Mouse (Mus musculus): ENCODE measurements at regions not wholly inside any gene's neighbourhood (a gene's known extent, or its start where the extent isn't known, plus 50 kb on each side); places are given as distances from the start of the nearest gene placed in this dataset.

DNA sequence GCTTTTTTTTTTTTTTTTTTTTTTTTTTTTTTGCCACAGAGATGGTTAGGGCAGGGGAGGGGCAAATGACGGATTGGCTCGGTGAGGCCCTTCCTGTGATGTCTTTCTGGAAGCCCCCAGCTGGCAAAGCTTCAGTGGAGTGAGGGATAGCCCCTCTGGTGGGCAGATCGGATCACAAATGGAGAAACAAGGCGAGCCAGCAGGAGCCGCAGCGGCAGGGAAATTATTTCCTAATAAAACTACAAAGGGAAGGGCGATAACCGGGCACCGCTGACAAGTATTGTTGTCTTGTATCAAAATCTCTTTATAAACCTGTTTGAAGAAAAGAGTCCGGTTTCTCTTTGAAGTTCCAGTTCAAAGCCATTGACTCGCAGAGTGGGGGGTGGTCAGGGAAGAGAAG is 424.5 kb downstream of the Cd83 start:
- DNase-seq: no peak

DNA sequence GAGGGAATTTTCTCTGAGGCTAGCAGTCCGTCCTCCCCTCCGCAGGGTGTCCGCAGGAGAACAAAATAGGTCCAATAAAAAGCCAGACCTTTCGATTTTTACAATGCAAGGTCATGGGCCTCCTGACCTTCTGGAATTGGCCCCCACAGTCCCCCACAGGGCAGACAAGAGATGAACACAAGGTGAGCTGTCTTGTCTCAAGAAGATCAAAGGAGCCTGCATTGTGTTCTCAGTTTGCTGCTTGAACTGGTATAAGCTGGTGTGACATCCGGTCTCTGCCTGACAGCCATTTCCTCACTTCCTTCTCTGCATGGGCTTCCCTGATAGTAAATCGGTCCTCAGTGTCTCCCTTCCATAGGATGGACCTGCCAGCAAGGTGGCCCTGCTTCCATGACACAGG is 425.5 kb downstream of the Cd83 start:
- no peak for DNase-seq

DNA sequence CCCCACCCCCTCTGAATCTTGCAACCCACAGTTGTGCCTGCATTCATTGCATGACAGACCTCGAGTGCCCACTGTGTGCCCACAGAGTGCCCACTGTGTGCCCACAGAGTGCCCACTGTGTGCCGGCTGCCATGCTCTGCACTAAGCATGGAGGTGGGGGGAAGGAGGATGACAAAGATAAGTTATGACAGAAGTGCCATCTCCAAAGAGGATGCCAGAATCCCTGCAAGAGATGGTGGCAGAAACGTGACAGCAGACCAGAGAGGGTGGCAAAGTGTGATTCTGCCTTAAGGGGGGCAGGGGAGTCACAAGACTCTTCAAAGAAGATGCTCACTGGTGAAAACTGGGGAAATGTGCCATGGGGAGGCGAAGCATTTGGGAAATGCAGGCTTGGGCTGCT is 427.8 kb downstream of the Cd83 start:
- DNase-seq: no peak

DNA sequence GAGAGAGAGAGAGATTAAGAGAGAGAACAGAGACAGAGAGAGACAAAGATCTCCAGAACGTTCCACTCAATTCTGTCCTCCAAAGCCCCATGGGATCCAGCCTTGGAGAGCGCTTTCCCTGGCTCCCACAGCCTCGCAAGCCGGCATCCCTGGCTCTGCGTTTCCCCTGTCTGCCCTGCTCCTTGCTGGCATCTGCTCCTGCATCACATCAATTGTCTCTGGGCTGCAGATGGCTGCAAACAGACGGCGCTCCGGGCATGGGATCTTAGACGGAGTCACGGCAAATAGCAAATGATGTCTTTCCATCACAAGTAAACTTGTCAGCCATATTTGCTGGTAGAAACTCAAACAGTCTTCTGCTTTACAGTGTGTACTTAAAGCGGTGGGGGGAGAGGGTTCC is 428.4 kb downstream of the Cd83 start:
- no peak for DNase-seq

DNA sequence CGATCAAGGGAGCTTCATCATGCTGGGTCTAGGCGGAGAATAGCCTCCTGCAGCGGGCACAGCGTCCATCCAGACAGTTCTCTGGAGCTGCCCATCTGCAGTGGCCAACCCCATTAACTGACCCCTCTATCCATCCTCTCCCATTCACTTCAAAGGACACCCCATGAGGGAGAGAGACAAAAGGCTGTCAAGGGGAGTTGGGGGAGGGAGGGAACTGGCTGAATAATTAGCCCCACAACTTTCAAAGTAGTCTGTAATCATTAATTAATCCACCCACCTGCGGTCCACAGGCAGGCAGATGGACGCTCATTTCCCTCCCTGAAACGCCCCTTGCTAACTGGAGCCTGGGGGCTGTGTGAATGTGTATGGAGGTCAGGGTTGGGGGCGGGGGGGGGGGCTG is 433.7 kb downstream of the Cd83 start:
- DNase-seq: no peak

DNA sequence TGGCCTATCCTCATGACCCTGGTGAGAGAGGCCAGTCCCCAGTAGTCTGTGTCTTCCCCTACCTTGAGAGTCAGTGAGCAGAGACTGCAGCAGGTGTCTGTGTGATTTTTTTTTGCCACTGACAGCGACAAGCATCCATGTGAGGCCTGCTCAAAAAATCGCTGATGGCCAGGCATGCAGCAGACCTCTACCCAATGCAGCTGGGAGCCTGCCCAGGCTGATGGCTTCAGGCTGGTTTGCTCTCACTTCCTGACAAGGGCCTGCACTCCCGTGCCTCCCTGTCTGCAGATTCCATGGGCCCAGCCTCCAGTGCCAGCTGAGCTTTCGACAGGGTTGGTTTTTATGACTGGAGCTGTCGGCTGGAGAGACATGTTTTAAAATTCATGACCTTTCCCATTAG is 437.1 kb downstream of the Cd83 start:
- DNase-seq: no peak

DNA sequence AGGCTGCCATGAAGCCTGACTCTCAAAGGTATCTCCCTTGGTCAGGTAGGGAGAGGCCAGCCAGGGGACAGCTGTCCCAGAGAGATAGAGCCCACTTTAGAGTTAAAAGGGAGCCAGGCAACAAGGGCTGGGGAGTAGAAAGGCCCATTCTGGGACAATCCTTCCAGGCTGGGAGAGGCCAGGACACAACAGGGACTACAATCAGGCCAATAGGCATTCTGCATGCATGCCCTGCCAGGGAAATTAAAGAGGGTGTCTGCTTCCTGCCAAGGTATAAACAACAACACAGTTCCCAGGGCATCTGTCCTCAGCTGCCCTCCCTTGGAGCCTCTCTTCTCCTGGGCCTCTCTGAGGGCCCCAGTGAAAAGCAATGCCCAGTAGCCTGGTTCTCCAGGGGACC is 437.8 kb downstream of the Cd83 start:
- DNase-seq: peak; percentile 34

DNA sequence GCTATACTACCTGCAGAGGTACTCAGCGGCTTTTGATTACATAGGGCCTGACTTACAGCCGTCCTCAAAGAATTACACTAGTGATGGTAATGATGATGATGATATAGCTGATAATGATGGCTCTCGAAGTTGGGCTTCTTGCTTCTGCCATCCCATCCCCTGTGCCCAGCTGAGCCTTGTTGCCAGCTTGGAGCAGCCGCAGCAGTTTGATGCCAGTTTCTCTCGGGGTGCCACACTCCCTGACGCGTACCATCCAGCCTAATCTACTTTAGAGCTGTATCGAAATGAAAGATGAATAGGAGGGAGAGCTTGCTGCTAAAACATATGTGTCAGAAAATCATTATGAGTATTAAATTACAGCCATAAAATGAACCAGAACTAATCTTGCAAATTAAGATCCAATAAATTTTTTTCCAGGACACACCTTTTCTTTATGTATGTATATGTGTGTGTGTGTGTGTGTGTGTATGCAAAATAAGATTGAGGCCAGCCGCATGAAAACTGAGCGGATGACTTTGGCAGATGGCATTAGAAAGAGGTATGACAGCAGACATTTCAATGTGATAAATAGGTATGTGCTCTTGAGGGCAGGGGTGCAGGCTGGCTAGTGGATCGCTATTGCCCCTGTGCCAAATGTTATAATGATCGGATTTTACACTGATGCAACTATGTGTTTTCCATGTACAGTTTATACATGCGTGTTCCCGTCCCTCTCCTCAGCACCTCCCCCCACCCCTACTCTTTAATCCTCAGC is 443.3 kb downstream of the Cd83 start:
- DNase-seq: no peak

DNA sequence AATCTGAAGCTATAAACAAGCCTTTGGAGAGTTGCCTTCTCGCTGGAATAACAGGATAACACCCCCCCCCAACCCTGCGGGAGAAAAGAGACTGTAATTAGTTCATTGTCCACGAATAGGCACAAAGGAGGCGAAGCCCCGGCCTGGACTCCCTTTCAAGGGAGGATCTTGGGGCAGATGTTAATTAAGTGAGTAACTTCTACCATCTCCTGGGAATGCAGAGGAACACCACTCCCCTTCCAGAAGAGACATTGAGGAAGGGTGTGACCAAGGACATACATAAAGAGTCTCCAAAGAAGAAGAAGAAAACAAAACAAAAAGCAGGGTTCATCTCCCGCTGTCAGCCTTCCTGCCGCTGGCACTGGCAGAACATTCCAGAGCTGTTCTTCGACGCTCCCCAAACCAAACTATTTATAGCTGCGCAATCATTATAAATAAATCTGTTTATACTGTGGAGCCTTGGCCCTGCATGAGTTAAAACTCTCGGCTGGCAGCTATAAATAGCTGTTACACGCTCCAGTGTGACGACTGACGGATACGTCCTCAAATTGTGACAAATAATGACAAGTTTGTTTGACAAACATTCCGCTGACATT is 444.1 kb downstream of the Cd83 start:
- DNase-seq: peak; percentile 37

DNA sequence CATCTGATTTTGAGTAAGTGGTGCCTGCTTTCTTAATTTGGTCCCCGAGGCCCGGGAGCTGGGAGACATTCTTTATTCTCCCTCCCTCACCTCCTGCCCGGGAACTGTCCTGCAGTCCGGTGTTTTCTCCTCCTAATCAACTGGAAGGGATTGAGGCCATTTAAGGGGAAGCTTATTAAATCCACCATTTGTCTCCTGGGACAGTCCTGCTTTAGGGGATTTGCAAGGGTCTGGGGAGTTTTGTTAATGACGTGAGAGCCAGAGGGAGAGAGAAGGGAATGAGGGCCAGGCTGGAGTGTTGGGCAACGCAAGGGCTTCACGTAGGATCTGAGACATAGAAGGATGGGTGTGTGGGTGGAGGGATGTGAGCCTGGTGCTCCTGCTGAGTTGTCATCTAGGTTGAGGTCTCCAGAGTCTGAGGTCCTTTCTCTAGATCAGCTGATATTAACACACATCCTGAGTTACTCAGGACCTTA is 444.6 kb downstream of the Cd83 start:
- peak; percentile 25 for DNase-seq

DNA sequence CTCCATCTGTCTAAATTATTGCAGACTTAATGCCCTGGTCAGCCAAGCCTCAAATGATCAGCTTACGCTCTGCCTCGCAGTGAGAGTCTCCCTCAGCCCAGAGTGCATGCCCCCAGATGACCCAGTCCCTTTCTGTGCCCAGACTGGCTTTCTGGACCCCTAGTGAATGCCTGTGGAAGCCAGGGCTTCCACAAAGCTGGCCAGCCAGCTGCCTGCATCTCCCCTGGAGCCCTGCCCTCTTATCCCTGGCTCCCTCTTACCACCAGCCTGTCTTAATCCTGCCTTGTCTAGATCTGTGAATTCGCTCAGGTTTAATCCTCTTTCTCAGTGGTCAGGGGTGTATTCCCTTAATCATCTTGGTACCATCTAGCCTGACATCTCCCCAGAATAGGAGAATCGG is 446.8 kb downstream of the Cd83 start:
- DNase-seq: no peak

DNA sequence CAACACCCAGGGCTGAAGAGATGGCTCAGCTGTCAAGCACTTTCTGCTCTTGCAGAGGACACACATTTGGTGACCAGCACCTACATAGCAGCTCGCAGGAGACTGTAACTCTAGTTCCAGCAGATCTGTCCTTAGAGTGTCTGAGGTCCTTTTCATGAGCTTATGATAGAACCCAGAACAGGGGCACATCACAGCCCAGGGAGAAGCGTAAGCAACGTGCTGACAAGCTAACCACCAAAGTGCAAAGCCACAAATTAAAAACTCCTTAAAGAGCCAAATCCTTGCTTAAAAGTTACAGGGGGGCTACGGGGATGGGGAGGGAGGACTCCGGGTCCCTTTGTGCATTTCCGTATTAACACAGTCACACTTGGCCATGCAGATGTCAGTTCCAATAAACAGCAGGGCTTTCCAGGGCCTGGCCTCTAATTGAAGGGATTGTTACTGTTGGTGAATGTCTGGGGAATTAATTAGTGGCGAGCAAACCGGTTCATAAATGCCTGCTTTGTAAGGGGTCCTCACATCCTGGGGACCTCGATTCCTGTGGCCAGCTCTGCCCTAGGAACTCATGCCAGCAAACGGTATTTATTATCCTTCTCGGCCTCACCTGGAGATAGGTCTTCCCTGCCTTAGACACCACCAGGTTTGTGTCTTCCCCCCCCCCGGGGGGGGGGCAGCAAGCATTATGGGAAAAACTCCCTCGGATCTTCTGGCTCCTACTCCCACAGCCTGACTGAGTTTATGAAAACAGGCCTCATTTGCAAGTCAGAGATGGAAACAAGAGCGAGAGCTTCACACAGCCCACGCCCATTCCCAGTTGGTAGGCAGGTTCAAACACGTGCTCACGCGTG is 447.5 kb downstream of the Cd83 start:
- DNase-seq: no peak

DNA sequence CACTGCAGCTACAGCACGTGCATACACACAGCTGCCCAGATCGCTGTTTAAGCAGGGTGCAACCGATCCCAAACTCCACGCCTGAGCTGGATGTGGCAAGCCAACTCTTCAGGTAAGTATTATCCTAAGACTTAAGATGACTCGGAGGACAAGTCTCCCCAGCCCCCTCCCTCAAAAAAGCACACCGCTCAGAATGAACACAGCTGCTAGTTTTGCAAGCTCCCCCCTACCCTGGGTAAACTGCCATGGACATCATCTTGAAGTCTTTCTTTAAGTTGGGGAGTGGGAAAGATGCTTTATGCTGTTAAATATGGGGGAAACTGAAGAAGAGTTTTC is 448.1 kb downstream of the Cd83 start:
- DNase-seq: no peak

DNA sequence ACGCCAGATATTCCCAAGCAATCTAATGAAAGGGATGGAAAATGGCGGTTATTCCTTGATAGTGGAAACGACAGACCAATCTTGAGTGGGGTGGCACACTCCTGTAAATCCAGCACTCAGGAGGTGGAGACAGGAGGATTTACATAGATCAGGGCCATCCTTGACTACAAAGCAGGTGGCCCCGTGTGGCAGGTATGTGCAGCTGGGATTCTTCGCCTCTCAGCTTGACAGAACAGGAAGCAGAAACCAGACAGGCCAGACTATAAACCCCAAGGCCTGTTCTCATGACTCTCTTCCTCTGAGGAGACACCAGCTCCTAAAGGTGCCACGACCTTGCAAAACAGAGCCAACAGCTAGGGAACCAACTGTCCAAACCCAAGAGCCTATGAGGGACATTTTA is 449.7 kb downstream of the Cd83 start:
- DNase-seq: no peak

DNA sequence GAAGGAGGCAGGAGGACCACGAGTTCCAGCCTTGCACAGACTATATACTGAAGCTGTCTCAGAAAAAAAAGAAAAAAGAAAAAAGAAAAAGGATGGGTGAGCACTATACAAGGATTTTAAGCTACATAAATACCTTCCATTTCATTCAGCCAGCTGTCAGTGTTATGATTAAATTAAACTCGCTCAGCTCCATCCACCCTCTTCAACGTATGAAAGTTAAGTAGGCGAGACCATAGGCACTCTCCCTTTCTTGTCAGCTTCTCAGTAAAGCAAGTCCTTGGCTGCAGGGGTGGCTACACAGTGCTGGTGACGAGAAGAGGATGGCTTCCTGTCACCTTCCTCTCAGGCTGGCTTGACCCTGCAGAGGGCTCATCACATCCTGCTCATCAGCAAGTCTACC is 450.7 kb downstream of the Cd83 start:
- no peak for DNase-seq

DNA sequence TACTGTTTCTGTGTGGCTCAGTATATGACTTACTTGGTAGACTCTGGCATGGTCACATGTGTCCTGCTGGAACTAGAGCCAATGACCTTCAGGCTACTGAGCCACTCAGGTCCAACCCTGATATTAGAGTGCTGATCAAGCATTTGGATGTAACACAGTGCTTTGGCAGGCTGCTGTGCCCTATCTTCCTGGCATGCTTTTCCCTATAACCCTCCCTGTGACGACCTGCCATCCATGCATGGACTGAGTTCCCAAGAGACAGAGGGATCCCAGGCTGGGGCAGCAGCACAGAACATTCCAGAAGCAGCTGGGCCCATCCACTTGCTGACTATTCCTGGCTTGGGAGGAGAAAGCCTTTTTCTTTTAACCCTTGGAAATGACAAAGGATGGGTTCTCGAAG is 451.4 kb downstream of the Cd83 start:
- DNase-seq: no peak

DNA sequence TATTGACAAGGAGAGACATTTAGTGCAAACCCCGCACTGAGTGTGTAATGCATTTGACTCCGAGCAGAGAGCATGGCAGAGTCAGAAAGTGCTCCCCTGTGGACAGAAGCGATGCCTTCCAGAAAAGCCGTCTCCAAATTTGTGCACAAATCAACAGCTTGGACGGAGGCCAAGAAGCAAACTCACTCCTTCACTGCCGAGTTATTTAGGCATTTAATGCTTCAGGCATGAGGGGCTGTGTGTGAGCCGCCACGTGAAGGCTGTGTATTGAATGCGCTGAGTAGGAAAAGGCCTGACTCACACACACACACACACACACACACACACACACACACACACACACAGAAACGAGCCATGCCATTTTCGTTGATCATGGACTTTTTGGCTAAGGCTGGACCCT is 453.7 kb downstream of the Cd83 start:
- peak; percentile 36 for DNase-seq

DNA sequence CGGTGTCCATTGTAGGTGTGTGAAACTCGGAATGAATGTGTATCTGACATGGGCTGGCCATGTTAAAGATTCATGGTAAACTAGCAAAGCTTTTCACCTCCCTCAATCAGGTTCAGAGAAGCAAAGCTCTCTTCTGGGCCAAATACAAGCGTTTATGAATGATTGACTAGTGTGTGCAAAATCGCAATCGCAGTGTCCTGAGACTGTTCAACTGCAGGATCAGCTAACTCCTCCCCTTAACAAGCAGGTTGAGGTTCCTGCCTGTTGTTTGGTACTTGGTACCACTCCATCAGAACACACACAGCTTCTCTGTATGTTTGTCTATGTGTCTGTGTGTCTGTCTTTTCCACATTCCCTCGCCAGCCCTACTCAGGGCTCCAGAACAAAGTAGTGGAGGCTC is 458.6 kb downstream of the Cd83 start:
- DNase-seq: no peak

DNA sequence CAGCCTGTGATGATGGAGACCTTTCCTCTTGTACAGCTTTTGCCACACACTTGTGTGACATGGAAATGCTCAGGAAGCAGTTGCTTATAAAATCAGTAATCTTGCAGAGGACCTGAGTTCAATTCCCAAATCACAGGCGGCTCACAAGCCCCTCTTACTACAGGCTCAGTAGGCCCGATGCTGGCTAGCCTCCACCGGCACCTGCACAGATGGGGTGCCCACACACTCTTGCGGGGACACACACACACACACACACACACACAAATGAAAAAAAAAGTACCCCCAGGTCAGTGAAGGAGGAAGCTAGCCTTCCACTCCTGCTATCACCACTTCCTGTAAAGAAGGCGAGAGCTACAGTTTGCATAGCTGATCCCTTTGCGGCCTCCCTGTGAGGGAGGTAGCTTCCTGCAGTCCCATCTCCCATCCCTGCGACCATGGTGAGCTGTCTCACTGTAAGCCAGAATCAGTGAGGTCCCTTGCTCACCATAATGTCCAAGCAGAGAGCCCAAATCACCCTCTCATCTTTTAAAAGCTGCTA is 462.2 kb downstream of the Cd83 start:
- no peak for DNase-seq

DNA sequence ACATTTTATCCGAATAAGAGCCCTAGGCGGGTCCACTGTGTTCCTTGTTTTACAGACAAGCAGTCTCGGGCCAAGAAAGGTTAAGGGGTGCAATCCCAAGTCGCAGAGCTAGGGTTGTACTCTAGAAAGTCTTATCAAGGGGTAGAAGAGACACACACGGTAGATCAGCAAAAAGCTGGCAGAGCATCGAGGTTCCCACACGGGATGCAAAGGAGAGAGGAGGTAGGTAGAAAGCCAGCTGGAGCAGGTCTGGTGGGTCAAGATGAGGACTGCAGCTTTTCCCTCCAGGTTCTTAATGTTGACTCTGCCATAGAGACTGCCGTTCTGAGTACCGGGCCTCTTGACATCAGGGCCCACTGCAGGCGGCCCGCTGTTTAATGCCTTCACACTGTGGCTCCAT is 463.3 kb downstream of the Cd83 start:
- no peak for DNase-seq

DNA sequence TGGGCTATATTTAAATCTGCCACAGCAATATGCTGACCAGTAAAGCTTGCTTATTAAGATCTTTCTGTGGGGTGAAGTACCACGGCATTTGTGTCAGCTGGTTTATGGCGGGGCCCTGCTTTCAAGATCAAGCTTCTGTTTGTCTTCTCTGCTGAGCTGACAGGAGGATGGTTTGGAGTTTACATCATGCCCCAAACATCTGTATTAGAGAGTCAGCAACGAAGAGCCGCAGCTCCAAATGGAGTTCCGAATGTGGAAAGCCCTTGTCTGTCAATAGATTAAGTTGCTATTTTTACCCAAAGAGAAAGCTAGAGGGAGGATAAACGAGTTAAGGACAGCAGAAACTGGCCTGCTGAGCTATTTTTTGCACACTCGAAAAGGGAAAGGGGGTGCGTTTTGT is 463.8 kb downstream of the Cd83 start:
- no peak for DNase-seq

DNA sequence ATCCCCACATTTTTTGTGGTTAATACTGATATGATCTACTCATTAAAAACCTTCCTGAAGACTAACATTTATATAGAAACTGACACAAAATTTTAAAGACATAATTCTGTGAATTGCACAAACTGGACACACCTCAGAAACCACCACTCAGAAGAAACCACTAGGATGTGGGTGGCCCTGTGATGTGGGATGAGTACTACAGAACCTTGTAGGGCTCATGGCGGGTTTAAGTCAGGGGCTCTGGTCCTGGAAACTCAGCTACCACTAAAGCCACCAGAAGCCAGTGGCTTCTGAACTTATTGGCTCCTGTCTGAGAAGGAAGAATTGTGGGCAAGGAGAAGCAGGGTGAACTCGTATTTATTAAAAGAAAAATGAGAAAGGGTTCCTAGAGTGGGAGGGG is 464.5 kb downstream of the Cd83 start:
- no peak for DNase-seq

DNA sequence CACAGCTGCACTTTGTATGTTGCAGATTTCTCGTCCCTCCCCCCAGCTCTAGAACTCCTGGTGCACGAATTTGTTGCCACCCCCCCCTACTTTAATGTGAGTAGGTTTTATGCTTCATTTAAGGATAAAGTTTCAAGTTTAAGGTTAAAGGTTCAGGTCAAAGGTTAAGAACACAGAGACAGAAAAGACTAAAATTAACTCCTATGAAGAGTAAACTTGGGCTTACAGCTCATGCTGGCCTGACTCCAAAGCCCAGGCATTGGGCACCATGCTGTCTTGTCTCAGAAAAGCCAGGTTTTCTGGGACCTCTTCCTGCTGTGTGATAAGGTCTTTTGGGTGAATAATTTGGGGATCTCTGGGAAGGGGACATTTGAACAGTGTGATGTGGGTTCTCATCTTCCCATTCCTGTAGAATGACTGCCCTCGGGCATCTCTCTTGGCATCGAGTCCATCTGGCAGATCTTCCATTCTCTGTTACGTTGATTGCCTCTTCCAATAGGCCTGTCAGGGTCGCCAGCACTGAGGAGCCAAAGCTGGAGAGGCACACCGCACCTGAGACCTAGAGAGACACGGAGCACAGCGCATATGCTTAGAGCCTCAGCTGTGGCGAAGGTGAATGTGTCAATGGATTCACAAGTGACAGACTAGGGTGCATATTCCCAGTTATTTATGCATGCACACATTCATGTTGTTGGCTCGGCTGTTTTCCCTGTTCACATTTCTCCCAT is 466.1 kb downstream of the Cd83 start:
- DNase-seq: no peak
